Mouse (Mus musculus): ENCODE measurements around the gene Ppp1r12c. TPM values are rescaled to one million over a fixed set of nuclear protein-coding genes. Genes with fewer than 3 reads are reported as not detected.

The Ppp1r12c gene
- total and polyA plus RNA-seq, 3 experiments: 64.2 to 153 TPM; not detected in 1

GRCm38 (mm10) chr7:4527302-4527689, 25.8 kb upstream of the Ppp1r12c start:
- Histone ChIP-seq H3K4me3 (ENCODE audit: control insufficient read depth in 1 of 2, insufficient read depth in 1 of 2, low read depth in 2 of 2, low read length in 2 of 2) (no peak overlapping the region), H3K9ac (ENCODE audit: control insufficient read depth, low read depth, low read length, poor library complexity, severe bottlenecking) (no peak overlapping the region), H3K27me3 (ENCODE audit: control insufficient read depth in 1 of 2, insufficient read depth in 2 of 2, low read length in 2 of 2) (no peaks in the 10 kb centered on the region), H3K27ac (ENCODE audit: control insufficient read depth, low read depth, low read length) (no peak overlapping the region), H3K36me3 (ENCODE audit: control insufficient read depth in 1 of 2, insufficient read depth in 2 of 2, low read length in 2 of 2) (peaks cover 0 to 2% of the 10 kb centered on the region in 2 experiments; a peak in 1 of 4 replicates), H3K9me3 (replicated peaks; ENCODE audit: insufficient read depth, low read length) (no peaks in the 10 kb centered on the region), H3K4me1 (ENCODE audit: control insufficient read depth in 1 of 2, insufficient read depth in 2 of 2, low read length in 2 of 2) (peaks cover 0 to 12% of the 10 kb centered on the region in 2 experiments; a peak in 2 of 4 replicates), H3K79me2 (ENCODE audit: control insufficient read depth, insufficient read depth, low read length, poor library complexity) (no peaks in the 10 kb centered on the region; the same call in 1 of the 2 replicates)
- no peak for DNase-seq (ENCODE audit: low read depth, low spot score)
- TF ChIP-seq USF1 (IDR thresholded peaks at IDR 0.05; ENCODE audit: low read depth, low read length) (no peak), MXI1 (IDR thresholded peaks at IDR 0.05; ENCODE audit: low read depth, low read length) (no peak), NELFE (IDR thresholded peaks at IDR 0.05; ENCODE audit: low read depth, low read length) (no peak), MEF2A (IDR thresholded peaks at IDR 0.05; ENCODE audit: extremely low read depth, insufficient replicate concordance, low read depth, low read length, poor library complexity, severe bottlenecking) (no peak), ZMIZ1 (IDR thresholded peaks at IDR 0.05; ENCODE audit: low read depth, low read length) (no peak), MYC (IDR thresholded peaks at IDR 0.05; ENCODE audit: low read depth, low read length) (no peak), TAL1 (IDR thresholded peaks at IDR 0.05; ENCODE audit: low read length) (no peak)

- Histone ChIP-seq H3K4me1 (ENCODE audit: control insufficient read depth in 1 of 2, insufficient read depth in 2 of 2, low read length in 2 of 2) (peaks cover 0 to 12% of the 10 kb centered on the region in 2 experiments; a peak in 2 of 4 replicates), H3K9me3 (replicated peaks; ENCODE audit: insufficient read depth, low read length) (no peaks in the 10 kb centered on the region), H3K4me3 (ENCODE audit: control insufficient read depth in 1 of 2, insufficient read depth in 1 of 2, low read depth in 2 of 2, low read length in 2 of 2) (peak overlapping the region; percentile 26 to 33), H3K9ac (ENCODE audit: control insufficient read depth, low read depth, low read length, poor library complexity, severe bottlenecking) (peak overlapping the region; percentile 33), H3K27me3 (ENCODE audit: control insufficient read depth in 1 of 2, insufficient read depth in 2 of 2, low read length in 2 of 2) (no peaks in the 10 kb centered on the region), H3K27ac (ENCODE audit: control insufficient read depth, low read depth, low read length) (no peak overlapping the region), H3K79me2 (ENCODE audit: control insufficient read depth, insufficient read depth, low read length, poor library complexity) (peaks cover 6% of the 10 kb centered on the region), H3K36me3 (ENCODE audit: control insufficient read depth in 1 of 2, insufficient read depth in 2 of 2, low read length in 2 of 2) (peaks cover 0 to 2% of the 10 kb centered on the region in 2 experiments; a peak in 1 of 4 replicates)
- DNase-seq (ENCODE audit: low read depth, low spot score): peak; percentile 89
- TF ChIP-seq CTCF (IDR thresholded peaks at IDR 0.05 in 2 of 3, conservative IDR thresholded peaks at IDR 0.05 in 1 of 3; ENCODE audit: control insufficient read depth in 1 of 3, insufficient read depth in 1 of 3, low read depth in 2 of 3, low read length in 3 of 3, poor library complexity in 1 of 3, severe bottlenecking in 1 of 3): peak; percentile 69 to 89 (median 87)
- no peak for TF ChIP-seq POLR2A (IDR thresholded peaks at IDR 0.05; ENCODE audit: control insufficient read depth in 1 of 2, insufficient read depth in 1 of 2, low read depth in 1 of 2, low read length in 2 of 2, poor library complexity in 1 of 2)
- peak; percentile 86 for TF ChIP-seq TAL1 (IDR thresholded peaks at IDR 0.05; ENCODE audit: low read length)
- TF ChIP-seq GABPA (IDR thresholded peaks at IDR 0.05; ENCODE audit: low read depth, low read length): no peak
- TF ChIP-seq TBP (IDR thresholded peaks at IDR 0.05; ENCODE audit: low read depth, low read length): no peak
- peak; percentile 62 for TF ChIP-seq ZC3H11A (IDR thresholded peaks at IDR 0.05; ENCODE audit: low read depth, low read length)
- no peak for TF ChIP-seq UBTF (IDR thresholded peaks at IDR 0.05; ENCODE audit: borderline replicate concordance, insufficient read depth, low read depth, low read length)
- peak; percentile 42; the same call in 1 of the 2 replicates for TF ChIP-seq ETS1 (IDR thresholded peaks at IDR 0.05; ENCODE audit: low read depth, low read length)
- no peak for TF ChIP-seq BHLHE40 (IDR thresholded peaks at IDR 0.05; ENCODE audit: borderline replicate concordance, low read depth, low read length)
- TF ChIP-seq GATA1 (IDR thresholded peaks at IDR 0.05; ENCODE audit: low read depth, low read length): no peak
- TF ChIP-seq MXI1 (IDR thresholded peaks at IDR 0.05; ENCODE audit: low read depth, low read length): peak; percentile 43; the same call in 1 of the 2 replicates
- TF ChIP-seq MAFK (IDR thresholded peaks at IDR 0.05; ENCODE audit: borderline replicate concordance, low read depth, low read length): no peak
- TF ChIP-seq CHD2 (IDR thresholded peaks at IDR 0.05; ENCODE audit: low read length): no peak
- no peak for TF ChIP-seq POLR2AphosphoS2 (IDR thresholded peaks at IDR 0.05; ENCODE audit: low read length)
- 0 out of 2 replicates have a peak, but pooled peaks have one; percentile 33 for TF ChIP-seq HCFC1 (IDR thresholded peaks at IDR 0.05; ENCODE audit: low read depth, low read length)
- peak; percentile 89 for TF ChIP-seq RAD21 (IDR thresholded peaks at IDR 0.05; ENCODE audit: low read depth, low read length)
- TF ChIP-seq E2F4 (IDR thresholded peaks at IDR 0.05; ENCODE audit: borderline replicate concordance, low read depth, low read length): no peak
- no peak for TF ChIP-seq MYC (IDR thresholded peaks at IDR 0.05; ENCODE audit: low read depth, low read length)
- no peak for TF ChIP-seq USF1 (IDR thresholded peaks at IDR 0.05; ENCODE audit: low read depth, low read length)
- TF ChIP-seq MYB (IDR thresholded peaks at IDR 0.05; ENCODE audit: low read depth, low read length): no peak
- no peak for TF ChIP-seq NRF1 (IDR thresholded peaks at IDR 0.05; ENCODE audit: insufficient read depth, low read depth, low read length, poor library complexity, severe bottlenecking)
- TF ChIP-seq SMC3 (IDR thresholded peaks at IDR 0.05; ENCODE audit: low read depth, low read length): peak; percentile 79
- no peak for TF ChIP-seq ZKSCAN1 (IDR thresholded peaks at IDR 0.05; ENCODE audit: low read depth, low read length)
- TF ChIP-seq JUND (IDR thresholded peaks at IDR 0.05; ENCODE audit: low read depth, low read length): 0 out of 2 replicates have a peak, but pooled peaks have one; percentile 20
- 0 out of 4 replicates have a peak, but pooled peaks of 1 of the 2 experiments have one; percentile 13 for TF ChIP-seq EP300 (IDR thresholded peaks at IDR 0.05; ENCODE audit: low read depth in 1 of 2, low read length in 2 of 2)
These were observed 25.1 kb upstream of the Ppp1r12c start for GRCm38 (mm10) chr7:4526341-4527301.

All from MEL (cell line).